Mouse (Mus musculus) MEL (cell line): ENCODE data around the gene Nexn. TPM values are rescaled to one million over a fixed set of nuclear protein-coding genes. Genes with fewer than 3 reads are reported as not detected.
A peak's percentile ranks its signal among the peaks of the same experiment; 100 is the strongest.
"Not testable (repeated sequence)": the region's sequence is repeated elsewhere in the genome, so short reads cannot be mapped to it uniquely, and the experiment has no call there.

ENCODE experiments used
- DNase-seq: peaks from one replicate; pipeline ENCODE4 v3.0.0; 2011; ENCODE audit warnings: low read depth, low spot score
- H3K27ac ChIP-seq: 2 replicates; pipeline ENCODE4 v1.5.1; 2012; ENCODE audit warnings: low read depth, mild to moderate bottlenecking, control low read depth, low read length, moderate library complexity; ENCODE audit not compliant: control insufficient read depth
- H3K27me3 ChIP-seq, 2 experiments: fragments of 150-350 bp in 1 of 2; sonication (generic) in 1 of 2; 2 replicates each; pipeline ENCODE4 v1.6.1; 2012; ENCODE audit warnings: low read length in 2 of 2, mild to moderate bottlenecking in 2 of 2, improper control_type of control experiment in 1 of 2, moderate library complexity in 1 of 2; ENCODE audit not compliant: insufficient read depth in 2 of 2, control insufficient read depth in 1 of 2
- H3K36me3 ChIP-seq, 2 experiments: 2 replicates each; pipeline ENCODE4 v1.6.1; 2012 to 2014; ENCODE audit warnings: low read length in 2 of 2, improper control_type of control experiment in 1 of 2, inconsistent platforms in 1 of 2, mild to moderate bottlenecking in 1 of 2; ENCODE audit not compliant: insufficient read depth in 2 of 2, control insufficient read depth in 1 of 2
- H3K4me1 ChIP-seq, 2 experiments: fragments of 150-350 bp in 1 of 2; sonication (generic) in 1 of 2; 2 replicates each; pipeline ENCODE4 v1.6.1; 2012; ENCODE audit warnings: low read length in 2 of 2, improper control_type of control experiment in 1 of 2, mild to moderate bottlenecking in 1 of 2; ENCODE audit not compliant: insufficient read depth in 2 of 2, control insufficient read depth in 1 of 2
- H3K4me3 ChIP-seq, 2 experiments: fragments of 150-350 bp in 1 of 2; sonication (generic) in 1 of 2; 2 replicates each; pipeline ENCODE4 v1.5.1; 2012; ENCODE audit warnings: low read depth in 2 of 2, low read length in 2 of 2, mild to moderate bottlenecking in 2 of 2, moderate library complexity in 2 of 2, control low read depth in 1 of 2, improper control_type of control experiment in 1 of 2; ENCODE audit not compliant: control insufficient read depth in 1 of 2, insufficient read depth in 1 of 2
- H3K79me2 ChIP-seq: 2 replicates; pipeline ENCODE4 v1.6.1; 2012; ENCODE audit warnings: mild to moderate bottlenecking, low read length, moderate library complexity; ENCODE audit not compliant: control insufficient read depth, poor library complexity, insufficient read depth
- H3K9ac ChIP-seq: 2 replicates; pipeline ENCODE4 v1.6.1; 2012; ENCODE audit warnings: low read depth, mild to moderate bottlenecking, control low read depth, low read length, moderate library complexity; ENCODE audit not compliant: control insufficient read depth, poor library complexity, severe bottlenecking
- H3K9me3 ChIP-seq: fragments of 150-350 bp; sonication (generic); replicated peaks from 2 replicates; pipeline ENCODE4 v1.6.1; 2012; ENCODE audit warnings: mild to moderate bottlenecking, low read length, improper control_type of control experiment, moderate library complexity; ENCODE audit not compliant: insufficient read depth
- BHLHE40 ChIP-seq: IDR thresholded peaks from 2 replicates; pipeline ENCODE4 v1.6.1; 2012; ENCODE audit warnings: low read depth, mild to moderate bottlenecking, inconsistent platforms, low read length, improper control_type of control experiment, borderline replicate concordance
- CTCF ChIP-seq, 3 experiments: IDR thresholded peaks in 2 of 3; conservative IDR thresholded peaks in 1 of 3; 2 replicates each; pipeline ENCODE4 v1.5.1; 2011 to 2012; ENCODE audit warnings: low read length in 3 of 3, low read depth in 2 of 3, mild to moderate bottlenecking in 2 of 3, improper control_type of control experiment in 1 of 3, inconsistent platforms in 1 of 3, mixed read lengths in 1 of 3, moderate library complexity in 1 of 3; ENCODE audit not compliant: control insufficient read depth in 1 of 3, insufficient read depth in 1 of 3, poor library complexity in 1 of 3, severe bottlenecking in 1 of 3
- EP300 ChIP-seq, 2 experiments: IDR thresholded peaks; 2 replicates each; pipeline ENCODE4 v1.6.1; 2011; ENCODE audit warnings: improper control_type of control experiment in 2 of 2, low read length in 2 of 2, low read depth in 1 of 2, mild to moderate bottlenecking in 1 of 2
- GABPA ChIP-seq: IDR thresholded peaks from 2 replicates; pipeline ENCODE4 v1.6.1; 2012; ENCODE audit warnings: low read depth, mild to moderate bottlenecking, inconsistent platforms, low read length, improper control_type of control experiment, moderate library complexity
- HCFC1 ChIP-seq: IDR thresholded peaks from 2 replicates; pipeline ENCODE4 v1.6.1; 2012; ENCODE audit warnings: low read depth, mild to moderate bottlenecking, inconsistent platforms, low read length, improper control_type of control experiment, moderate library complexity
- JUND ChIP-seq: IDR thresholded peaks from 2 replicates; pipeline ENCODE4 v1.6.1; 2011; ENCODE audit warnings: low read depth, mild to moderate bottlenecking, improper control_type of control experiment, low read length
- MAX ChIP-seq: IDR thresholded peaks from 2 replicates; pipeline ENCODE4 v1.6.1; 2011; ENCODE audit warnings: low read length, improper control_type of control experiment
- MAZ ChIP-seq: IDR thresholded peaks from 2 replicates; pipeline ENCODE4 v1.6.1; 2012; ENCODE audit warnings: low read depth, mild to moderate bottlenecking, inconsistent platforms, low read length, improper control_type of control experiment
- MXI1 ChIP-seq: IDR thresholded peaks from 2 replicates; pipeline ENCODE4 v1.6.1; 2011; ENCODE audit warnings: mild to moderate bottlenecking, low read depth, low read length, improper control_type of control experiment
- MYB ChIP-seq: IDR thresholded peaks from 2 replicates; pipeline ENCODE4 v1.6.1; 2011; ENCODE audit warnings: mild to moderate bottlenecking, low read depth, low read length, improper control_type of control experiment
- NRF1 ChIP-seq: IDR thresholded peaks from 2 replicates; pipeline ENCODE4 v1.6.1; 2014; ENCODE audit warnings: low read depth, mild to moderate bottlenecking, inconsistent platforms, low read length, improper control_type of control experiment, moderate library complexity; ENCODE audit not compliant: poor library complexity, insufficient read depth, severe bottlenecking
- POLR2A ChIP-seq, 2 experiments: IDR thresholded peaks; 2 replicates each; pipeline ENCODE4 v1.6.1; 2011 to 2012; ENCODE audit warnings: low read length in 2 of 2, mild to moderate bottlenecking in 2 of 2, control low read depth in 1 of 2, improper control_type of control experiment in 1 of 2, low read depth in 1 of 2, moderate library complexity in 1 of 2; ENCODE audit not compliant: control insufficient read depth in 1 of 2, insufficient read depth in 1 of 2, poor library complexity in 1 of 2
- POLR2AphosphoS5 ChIP-seq: IDR thresholded peaks from 2 replicates; pipeline ENCODE4 v1.6.1; 2012; ENCODE audit warnings: low read depth, borderline replicate concordance, mild to moderate bottlenecking, inconsistent platforms, low read length, moderate library complexity, mixed read lengths
- RAD21 ChIP-seq: IDR thresholded peaks from 2 replicates; pipeline ENCODE4 v1.6.1; 2011; ENCODE audit warnings: mild to moderate bottlenecking, low read depth, low read length, improper control_type of control experiment
- RCOR1 ChIP-seq: IDR thresholded peaks from 2 replicates; pipeline ENCODE4 v1.6.1; 2012; ENCODE audit warnings: low read depth, mild to moderate bottlenecking, inconsistent platforms, low read length, improper control_type of control experiment
- SIN3A ChIP-seq: IDR thresholded peaks from 2 replicates; pipeline ENCODE4 v1.6.1; 2012; ENCODE audit warnings: low read length, improper control_type of control experiment, inconsistent platforms
- TBP ChIP-seq: IDR thresholded peaks from 2 replicates; pipeline ENCODE4 v1.8.0; 2011; ENCODE audit warnings: low read depth, low read length, improper control_type of control experiment
- USF1 ChIP-seq: IDR thresholded peaks from 2 replicates; pipeline ENCODE4 v1.6.1; 2014; ENCODE audit warnings: low read depth, mild to moderate bottlenecking, inconsistent platforms, low read length, improper control_type of control experiment, moderate library complexity
- ZC3H11A ChIP-seq: IDR thresholded peaks from 2 replicates; pipeline ENCODE4 v1.6.1; 2012; ENCODE audit warnings: low read depth, mild to moderate bottlenecking, inconsistent platforms, low read length, improper control_type of control experiment
- ZNF384 ChIP-seq: IDR thresholded peaks from 2 replicates; pipeline ENCODE4 v1.6.1; 2012; ENCODE audit warnings: low read depth, mild to moderate bottlenecking, inconsistent platforms, low read length, improper control_type of control experiment
- polyA plus RNA-seq, 2 experiments: library from polyadenylated mRNA; stranded (reverse) in 1 of 2; unstranded in 1 of 2; fragments of >175 nt in 1 of 2; fragments of >200 nt in 1 of 2; gene quantifications; 2 replicates each; pipeline versions ENCODE4 v1.2.1 to v1.2.4; 2012; ENCODE audit warnings: low replicate concordance in 2 of 2, low read depth in 1 of 2; ENCODE audit not compliant: insufficient read length in 2 of 2, insufficient read depth in 1 of 2, missing spikeins in 1 of 2
- total RNA-seq: library from RNA; depleted of rRNA; stranded (reverse); fragments of 300-350 nt; gene quantifications from 2 replicates; pipeline ENCODE4 v1.2.3, GENCODE M21; 2012

Nexn gene
- total and polyA plus RNA-seq, 3 experiments, result 0.19 to 0.96 TPM; not detected in 1

GRCm38 (mm10) chr3:152315613-152316012, 49.5 kb upstream of the Nexn start (continued):
- no peak for TF ChIP-seq BHLHE40
- no peak for TF ChIP-seq MYB
- TF ChIP-seq USF1, result no peak
- TF ChIP-seq ZNF384, result no peak
- no peak for TF ChIP-seq JUND
- peak; percentile 42; the same call in 1 of the 2 replicates for TF ChIP-seq SIN3A
- no peak for TF ChIP-seq MAX
- TF ChIP-seq RCOR1, result no peak
- no peak for TF ChIP-seq MXI1
- no peak for TF ChIP-seq TBP
- peak in 1 of 2 experiments; percentile 38; a peak in 1 of 4 replicates for TF ChIP-seq EP300 (IDR thresholded peaks at IDR 0.05; ENCODE audit: low read depth in 1 of 2, low read length in 2 of 2)
- TF ChIP-seq POLR2A (IDR thresholded peaks at IDR 0.05; ENCODE audit: control insufficient read depth in 1 of 2, insufficient read depth in 1 of 2, low read depth in 1 of 2, low read length in 2 of 2, poor library complexity in 1 of 2), result no peak
- TF ChIP-seq HCFC1, result peak; percentile 52; the same call in 1 of the 2 replicates

DNA sequence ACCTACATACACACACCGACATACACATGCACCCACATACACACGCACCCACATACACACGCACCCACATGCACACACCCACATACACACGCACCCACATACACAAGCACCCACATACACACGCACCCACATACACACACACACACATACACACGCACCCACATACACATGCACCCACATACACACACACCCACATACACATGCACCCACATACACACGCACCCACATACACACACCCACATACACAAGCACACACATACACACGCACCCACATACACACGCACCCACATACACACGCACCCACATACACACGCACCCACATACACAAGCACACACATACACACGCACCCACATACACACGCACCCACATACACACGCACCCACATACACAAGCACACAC, 48.5 kb upstream of the Nexn start:
- TF ChIP-seq POLR2AphosphoS5, result peak; percentile 67; the same call in 1 of the 2 replicates
- Histone ChIP-seq H3K4me1 (peaks cover 5 to 15% of the 10 kb centered on the region in 2 experiments), H3K36me3 (peaks cover 0 to 12% of the 10 kb centered on the region in 2 experiments; a peak in 2 of 4 replicates)
- DNase-seq, H3K9ac ChIP-seq, H3K9me3 ChIP-seq, H3K27me3 ChIP-seq, H3K27ac ChIP-seq, H3K79me2 ChIP-seq, H3K4me3 ChIP-seq: not testable (repeated sequence)

- Histone ChIP-seq H3K36me3 (peaks cover 0 to 19% of the 10 kb centered on the region in 2 experiments; a peak in 2 of 4 replicates), H3K4me3 (no peak overlapping the region), H3K9ac (no peak overlapping the region), H3K9me3 (no peaks in the 10 kb centered on the region), H3K79me2 (no peaks in the 10 kb centered on the region), H3K27ac (peak overlapping the region; percentile 59), H3K27me3 (no peaks in the 10 kb centered on the region), H3K4me1 (peaks cover 15 to 21% of the 10 kb centered on the region in 2 experiments)
- peak; percentile 56 for DNase-seq
- TF ChIP-seq GABPA, result no peak
- TF ChIP-seq CTCF (IDR thresholded peaks at IDR 0.05 in 2 of 3, conservative IDR thresholded peaks at IDR 0.05 in 1 of 3; ENCODE audit: control insufficient read depth in 1 of 3, insufficient read depth in 1 of 3, low read depth in 2 of 3, low read length in 3 of 3, poor library complexity in 1 of 3, severe bottlenecking in 1 of 3), result 0 out of 6 replicates have a peak, but pooled peaks of 1 of the 3 experiments have one; percentile 4
- no peak for TF ChIP-seq MAZ
- no peak for TF ChIP-seq RAD21
- no peak for TF ChIP-seq ZC3H11A
- TF ChIP-seq SIN3A, result peak; percentile 24; the same call in 1 of the 2 replicates
- peak in 1 of 2 experiments; percentile 6; a peak in 1 of 4 replicates for TF ChIP-seq EP300 (IDR thresholded peaks at IDR 0.05; ENCODE audit: low read depth in 1 of 2, low read length in 2 of 2)
- TF ChIP-seq POLR2AphosphoS5, result no peak
- no peak for TF ChIP-seq NRF1
- TF ChIP-seq JUND, result no peak
These were observed 43.1 kb upstream of the Nexn start for GRCm38 (mm10) chr3:152309250-152309645.
